Mouse (Mus musculus) thymus, postnatal 14 days (tissue): ENCODE results near the gene Abcc9.
"Not testable (repeated sequence)": the region's sequence is repeated elsewhere in the genome, so short reads cannot be mapped to it uniquely, and the experiment has no call there.

Experiments
- DNase-seq: peaks from one replicate; pipeline ENCODE4 v3.0.0; 2021

Abcc9 gene

GRCm38 (mm10) chr6:142701161-142701560, 954 bp downstream of the Abcc9 start:
- no peak for DNase-seq

- DNase-seq = no peak
These were observed 1.4 kb downstream of the Abcc9 start for GRCm38 (mm10) chr6:142700753-142701152.

GRCm38 (mm10) chr6:142692085-142692484, 10.0 kb downstream of the Abcc9 start:
- DNase-seq = no peak

- DNase-seq = no peak
These were observed 12.4 kb downstream of the Abcc9 start for GRCm38 (mm10) chr6:142689673-142690072.

- DNase-seq = no peak
These were observed 19.0 kb downstream of the Abcc9 start for GRCm38 (mm10) chr6:142682985-142683691.

- no peak for DNase-seq
These were observed 32.1 kb downstream of the Abcc9 start for GRCm38 (mm10) chr6:142670021-142670420.

GRCm38 (mm10) chr6:142669343-142669742, 32.8 kb downstream of the Abcc9 start:
- DNase-seq = no peak

GRCm38 (mm10) chr6:142668831-142669230, 33.3 kb downstream of the Abcc9 start:
- DNase-seq = no peak

GRCm38 (mm10) chr6:142668419-142668766, 33.7 kb downstream of the Abcc9 start:
- no peak for DNase-seq

- no peak for DNase-seq
These were observed 34.3 kb downstream of the Abcc9 start for GRCm38 (mm10) chr6:142667701-142668418.

GRCm38 (mm10) chr6:142662056-142662455, 40.1 kb downstream of the Abcc9 start:
- not testable (repeated sequence) for DNase-seq

- DNase-seq = peak; percentile 76
These were observed 43.1 kb downstream of the Abcc9 start for GRCm38 (mm10) chr6:142659038-142659437.

- DNase-seq = no peak
These were observed 47.6 kb downstream of the Abcc9 start for GRCm38 (mm10) chr6:142654561-142654960.

- no peak for DNase-seq
These were observed 49.9 kb downstream of the Abcc9 start for GRCm38 (mm10) chr6:142652175-142652574.

GRCm38 (mm10) chr6:142649331-142649730, 52.8 kb downstream of the Abcc9 start:
- DNase-seq = no peak

GRCm38 (mm10) chr6:142645474-142645873, 56.6 kb downstream of the Abcc9 start:
- no peak for DNase-seq

GRCm38 (mm10) chr6:142639301-142639700, 62.8 kb downstream of the Abcc9 start:
- DNase-seq = no peak

- no peak for DNase-seq
These were observed 66.5 kb downstream of the Abcc9 start for GRCm38 (mm10) chr6:142635654-142636053.

GRCm38 (mm10) chr6:142635185-142635583, 66.9 kb downstream of the Abcc9 start:
- DNase-seq = no peak

GRCm38 (mm10) chr6:142634530-142635184, 67.5 kb downstream of the Abcc9 start:
- no peak for DNase-seq

GRCm38 (mm10) chr6:142623351-142623750, 78.8 kb downstream of the Abcc9 start:
- no peak for DNase-seq

- DNase-seq = no peak
These were observed 85.5 kb downstream of the Abcc9 start for GRCm38 (mm10) chr6:142616659-142617058.

- DNase-seq = no peak
These were observed 87.8 kb downstream of the Abcc9 start for GRCm38 (mm10) chr6:142614324-142614723.

- DNase-seq = no peak
These were observed 89.7 kb downstream of the Abcc9 start for GRCm38 (mm10) chr6:142612366-142612765.
